Mouse (Mus musculus) limb, embryonic 12.5 days (tissue): ENCODE results near the gene Il10ra. TPM values are rescaled to one million over a fixed set of nuclear protein-coding genes. Genes with fewer than 3 reads are reported as not detected.

ENCODE experiments used
- ATAC-seq: fragments of 200-750 bp; cut with Nextera tagmentation; 2 replicates; pipeline ENCODE4 v1.8.0; 2017; ENCODE audit warnings: low read depth, moderate TSS enrichment; ENCODE audit not compliant: insufficient number of reproducible peaks, insufficient read depth, low FRiP score, low TSS enrichment
- H3K27ac ChIP-seq: fragments of 300-500 bp; sonication (generic); 2 replicates; pipeline ENCODE4 v1.5.1; 2016; ENCODE audit warnings: mild to moderate bottlenecking, moderate library complexity
- H3K27me3 ChIP-seq: fragments of 300-500 bp; sonication (generic); 2 replicates; pipeline ENCODE4 v1.6.1; 2016; ENCODE audit warnings: mild to moderate bottlenecking, moderate library complexity
- H3K36me3 ChIP-seq: fragments of 300-500 bp; sonication (generic); 2 replicates; pipeline ENCODE4 v1.6.1; 2016; ENCODE audit warnings: mild to moderate bottlenecking, moderate library complexity
- H3K4me1 ChIP-seq: fragments of 300-500 bp; sonication (generic); replicated peaks from 2 replicates; pipeline ENCODE4 v1.6.1; 2016
- H3K4me2 ChIP-seq: fragments of 300-500 bp; sonication (generic); 2 replicates; pipeline ENCODE4 v1.6.1; 2016; ENCODE audit warnings: mild to moderate bottlenecking, moderate library complexity
- H3K4me3 ChIP-seq: fragments of 300-500 bp; sonication (generic); replicated peaks from 2 replicates; pipeline ENCODE4 v1.5.1; 2016; ENCODE audit warnings: mild to moderate bottlenecking
- H3K9ac ChIP-seq: fragments of 300-500 bp; sonication (generic); replicated peaks from 2 replicates; pipeline ENCODE4 v1.6.1; 2016; ENCODE audit warnings: mild to moderate bottlenecking, moderate library complexity
- H3K9me3 ChIP-seq: fragments of 300-500 bp; sonication (generic); 2 replicates; pipeline ENCODE4 v1.6.1; 2016; ENCODE audit warnings: mild to moderate bottlenecking, moderate library complexity
- WGBS: fragments of 180-500 bp; shearing (Covaris S2); methylation state at CpG from one replicate; pipeline ENCODE4 v1.1.7; 2016; 5-methylcytosine and 5-hydroxymethylcytosine counted together
- polyA plus RNA-seq: library from polyadenylated mRNA; unstranded; fragments of >200 nt; fragmentation: Nextera tagmentation; extraction: Ambion mirVana; gene quantifications from 2 replicates; pipeline ENCODE4 v1.2.1, GENCODE M21; 2016

Il10ra gene
- polyA plus RNA-seq, 1 experiment from 2014 or later, result 0.63 TPM

DNA sequence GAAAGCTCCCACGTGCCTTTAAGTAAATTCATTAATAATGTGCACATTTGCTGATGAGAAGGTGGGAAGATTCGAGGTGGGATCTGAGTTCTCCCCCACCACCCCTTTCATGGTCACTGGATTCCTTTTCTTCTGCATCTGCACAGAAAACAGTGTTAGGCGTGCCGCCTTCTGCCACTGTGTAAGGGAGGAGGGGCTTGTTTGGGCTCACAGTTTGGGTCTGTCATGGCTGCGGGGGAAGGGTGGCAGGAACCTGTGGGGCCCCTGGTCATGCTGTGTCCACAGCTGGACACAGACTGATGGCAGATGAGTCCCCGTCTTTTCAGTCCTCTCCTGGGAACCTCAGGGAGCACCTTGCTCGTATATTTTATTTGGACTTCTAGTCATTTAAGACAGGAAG, 32.2 kb downstream of the Il10ra start:
- Histone ChIP-seq H3K4me3 (no peak overlapping the region), H3K9ac (no peak overlapping the region), H3K4me2 (no peak overlapping the region), H3K9me3 (no peaks in the 10 kb centered on the region), H3K4me1 (no peaks in the 10 kb centered on the region; the same call in 1 of the 2 replicates), H3K27me3 (no peaks in the 10 kb centered on the region; the same call in 1 of the 2 replicates), H3K27ac (no peak overlapping the region), H3K36me3 (no peaks in the 10 kb centered on the region)
- no peak for ATAC-seq
- WGBS, result 55% methylated on average over 7 of the region's 7 CpGs

DNA sequence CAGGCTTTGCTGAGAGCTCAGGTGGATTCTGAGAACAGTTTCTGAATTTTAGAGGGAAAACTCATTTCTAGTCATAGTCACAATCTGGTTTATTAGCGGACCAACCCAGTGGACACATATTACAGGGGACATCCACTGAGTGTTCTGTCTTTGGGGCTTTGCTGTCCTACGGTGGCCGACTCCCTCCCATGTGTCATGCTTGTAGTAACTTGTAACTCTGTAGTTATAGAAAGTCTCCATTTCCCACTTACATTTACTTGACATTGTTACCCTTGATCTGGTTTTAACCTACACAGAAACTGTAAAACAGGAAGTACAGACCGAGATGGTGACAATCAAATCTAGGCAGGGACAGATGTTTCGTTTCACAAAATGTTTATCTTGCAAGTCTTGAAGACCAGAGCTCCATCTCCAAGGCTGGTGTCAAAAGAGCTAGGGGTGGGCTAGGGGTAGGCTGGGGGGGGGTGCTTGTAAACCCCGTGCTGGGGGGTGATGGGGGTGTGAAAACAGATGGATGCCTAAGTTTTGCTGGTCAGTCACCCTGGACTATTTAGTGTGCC, 33.2 kb downstream of the Il10ra start:
- ATAC-seq, result no peak
- WGBS, result 80% methylated on average over 6 of the region's 6 CpGs
- H3K4me1 ChIP-seq, result no peaks in the 10 kb centered on the region; the same call in 1 of the 2 replicates
- H3K9me3 ChIP-seq, result no peaks in the 10 kb centered on the region
- no peak overlapping the region for H3K27ac ChIP-seq
- no peak overlapping the region for H3K4me3 ChIP-seq
- no peak overlapping the region for H3K4me2 ChIP-seq
- H3K9ac ChIP-seq, result no peak overlapping the region
- no peaks in the 10 kb centered on the region for H3K36me3 ChIP-seq
- no peaks in the 10 kb centered on the region; the same call in 1 of the 2 replicates for H3K27me3 ChIP-seq

DNA sequence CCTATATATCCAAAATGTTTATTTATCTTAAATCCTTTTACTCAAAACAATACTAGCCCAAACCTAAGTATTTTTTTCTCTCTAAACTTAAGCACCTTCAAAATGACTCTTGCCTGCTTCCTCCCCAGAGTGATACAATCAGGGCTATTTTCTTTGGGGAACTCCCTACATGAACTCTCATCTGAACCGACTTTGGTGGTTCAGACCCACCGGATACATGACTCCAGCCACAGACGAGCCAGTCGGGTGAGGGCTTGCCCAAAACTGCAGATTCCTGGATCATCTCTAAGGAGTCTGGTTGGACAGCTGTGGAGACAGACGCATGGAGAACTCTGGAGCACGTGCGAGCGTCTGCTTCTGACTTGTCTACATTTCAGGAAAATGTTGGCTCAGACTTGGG, 39.6 kb downstream of the Il10ra start:
- no peak overlapping the region for H3K27ac ChIP-seq
- H3K4me3 ChIP-seq, result no peak overlapping the region
- 81% methylated on average over 8 of the region's 8 CpGs for WGBS
- no peak overlapping the region for H3K9ac ChIP-seq
- H3K36me3 ChIP-seq, result no peaks in the 10 kb centered on the region
- H3K4me2 ChIP-seq, result no peak overlapping the region
- no peak for ATAC-seq
- peaks cover 6% of the 10 kb centered on the region; the same call in 1 of the 2 replicates for H3K27me3 ChIP-seq
- no peaks in the 10 kb centered on the region for H3K4me1 ChIP-seq
- H3K9me3 ChIP-seq, result no peaks in the 10 kb centered on the region

DNA sequence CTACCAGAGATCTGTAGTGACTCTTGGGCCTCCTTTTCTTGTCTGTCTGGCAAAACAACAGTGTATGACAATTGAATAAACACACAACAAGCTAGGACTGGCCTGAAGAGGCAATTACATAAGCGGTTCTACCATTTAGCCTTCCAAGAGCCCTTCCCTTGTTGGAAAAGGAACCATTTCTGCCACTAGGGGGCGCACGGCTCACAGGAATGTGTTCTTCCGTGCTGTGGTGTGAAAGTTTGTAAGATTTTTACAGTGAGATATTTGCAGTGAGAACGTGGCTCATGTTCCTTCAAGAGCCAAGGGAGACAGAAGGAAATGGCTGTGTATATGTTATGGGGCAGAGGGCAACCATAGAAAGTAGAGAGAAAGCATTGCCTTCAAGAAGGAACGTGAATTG, 47.4 kb downstream of the Il10ra start:
- ATAC-seq, result no peak
- Histone ChIP-seq H3K9ac (no peak overlapping the region), H3K4me3 (no peak overlapping the region), H3K27me3 (peaks cover 9% of the 10 kb centered on the region), H3K9me3 (no peaks in the 10 kb centered on the region), H3K4me1 (no peaks in the 10 kb centered on the region), H3K27ac (no peak overlapping the region), H3K36me3 (no peaks in the 10 kb centered on the region), H3K4me2 (no peak overlapping the region)
- 17% methylated on average over 6 of the region's 6 CpGs for WGBS

DNA sequence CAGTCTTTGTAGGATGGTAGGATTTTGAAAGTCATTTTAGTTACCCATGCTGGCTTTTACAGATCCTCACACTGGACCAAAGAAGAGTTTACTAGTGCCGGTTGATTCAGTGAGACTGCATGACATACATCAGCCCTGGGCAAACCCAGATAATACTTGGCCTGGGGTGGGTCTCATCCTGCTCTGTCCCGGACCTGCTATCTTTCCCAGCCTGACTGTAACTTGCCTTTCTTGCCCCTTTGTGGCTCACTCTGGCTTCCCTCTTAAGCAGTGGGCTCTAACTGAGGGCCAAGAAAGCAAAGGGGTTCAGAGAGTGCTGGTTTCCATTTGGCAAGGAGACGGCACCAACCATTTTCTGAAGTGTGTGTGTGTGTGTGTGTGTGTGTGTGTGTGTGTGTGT, 49.3 kb downstream of the Il10ra start:
- Histone ChIP-seq H3K36me3 (no peaks in the 10 kb centered on the region), H3K27me3 (peaks cover 3% of the 10 kb centered on the region; the same call in 1 of the 2 replicates), H3K4me3 (no peak overlapping the region), H3K9me3 (no peaks in the 10 kb centered on the region), H3K9ac (no peak overlapping the region), H3K4me1 (no peaks in the 10 kb centered on the region), H3K27ac (no peak overlapping the region), H3K4me2 (no peak overlapping the region)
- no peak for ATAC-seq
- 71% methylated on average over 3 of the region's 3 CpGs for WGBS

DNA sequence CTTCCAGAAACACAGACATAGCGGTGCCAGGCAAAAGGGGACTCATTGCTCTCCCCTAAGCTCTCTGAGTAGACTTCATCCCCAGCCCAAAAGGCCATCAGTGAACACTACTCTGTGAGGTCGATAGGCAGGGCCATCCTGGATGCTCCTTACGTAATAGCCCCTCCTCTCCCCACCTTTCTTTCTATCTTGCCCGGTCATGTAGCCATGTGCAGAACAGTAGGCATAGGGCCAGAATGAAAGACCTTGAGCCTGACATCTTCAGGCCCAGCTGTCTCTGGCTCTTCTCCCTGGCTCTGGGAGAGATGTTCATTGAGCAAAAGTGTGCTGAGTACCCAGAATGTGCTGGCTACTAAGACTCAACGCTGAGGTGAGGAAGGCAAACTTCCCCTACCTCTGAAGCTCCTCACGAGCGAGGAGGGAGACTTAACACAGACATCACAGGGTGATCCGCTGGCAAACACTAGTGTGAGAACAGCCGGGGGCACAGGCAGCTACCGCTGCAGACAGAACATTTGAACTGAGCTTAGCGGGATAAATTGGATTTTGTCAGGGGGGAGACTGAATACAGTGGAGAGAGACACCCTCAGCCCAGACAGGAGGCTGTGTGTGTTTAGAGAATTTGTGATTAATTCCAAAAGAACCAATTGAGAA, 53.3 kb downstream of the Il10ra start:
- 73% methylated on average over 11 of the region's 11 CpGs for WGBS
- no peak overlapping the region for H3K4me3 ChIP-seq

DNA sequence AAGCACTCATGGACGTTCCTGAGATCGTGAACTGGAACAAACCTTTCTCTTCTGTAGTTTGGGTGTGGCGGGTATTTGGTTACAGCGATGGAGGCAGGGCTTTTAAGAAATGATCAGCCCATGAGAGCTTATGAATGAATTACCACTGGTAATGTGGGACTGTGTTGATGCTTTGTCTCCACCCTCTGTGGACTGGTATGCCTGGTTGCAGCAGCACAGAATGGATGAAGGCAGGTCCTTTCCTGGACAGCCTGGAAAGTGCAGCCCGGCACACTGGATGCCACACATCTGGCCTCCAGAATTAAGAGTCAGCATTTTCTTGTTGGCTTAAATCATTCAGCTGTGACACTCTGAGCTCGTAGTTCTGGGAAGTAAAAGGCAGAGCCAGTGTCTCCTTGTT, 56.9 kb downstream of the Il10ra start:
- Histone ChIP-seq H3K36me3 (no peaks in the 10 kb centered on the region), H3K4me2 (no peak overlapping the region), H3K4me1 (no peaks in the 10 kb centered on the region), H3K9me3 (no peaks in the 10 kb centered on the region), H3K27ac (no peak overlapping the region), H3K27me3 (no peaks in the 10 kb centered on the region), H3K9ac (no peak overlapping the region), H3K4me3 (no peak overlapping the region)
- no peak for ATAC-seq
- WGBS, result 69% methylated on average over 6 of the region's 6 CpGs

More for the DNA sequence above, 53.3 kb downstream of the Il10ra start:
- peaks cover 3% of the 10 kb centered on the region; the same call in 1 of the 2 replicates for H3K27me3 ChIP-seq
- no peaks in the 10 kb centered on the region for H3K36me3 ChIP-seq
- no peaks in the 10 kb centered on the region for H3K4me1 ChIP-seq
- no peaks in the 10 kb centered on the region for H3K9me3 ChIP-seq
- ATAC-seq, result no peak
- H3K4me2 ChIP-seq, result no peak overlapping the region
- no peak overlapping the region for H3K9ac ChIP-seq
- H3K27ac ChIP-seq, result no peak overlapping the region

DNA sequence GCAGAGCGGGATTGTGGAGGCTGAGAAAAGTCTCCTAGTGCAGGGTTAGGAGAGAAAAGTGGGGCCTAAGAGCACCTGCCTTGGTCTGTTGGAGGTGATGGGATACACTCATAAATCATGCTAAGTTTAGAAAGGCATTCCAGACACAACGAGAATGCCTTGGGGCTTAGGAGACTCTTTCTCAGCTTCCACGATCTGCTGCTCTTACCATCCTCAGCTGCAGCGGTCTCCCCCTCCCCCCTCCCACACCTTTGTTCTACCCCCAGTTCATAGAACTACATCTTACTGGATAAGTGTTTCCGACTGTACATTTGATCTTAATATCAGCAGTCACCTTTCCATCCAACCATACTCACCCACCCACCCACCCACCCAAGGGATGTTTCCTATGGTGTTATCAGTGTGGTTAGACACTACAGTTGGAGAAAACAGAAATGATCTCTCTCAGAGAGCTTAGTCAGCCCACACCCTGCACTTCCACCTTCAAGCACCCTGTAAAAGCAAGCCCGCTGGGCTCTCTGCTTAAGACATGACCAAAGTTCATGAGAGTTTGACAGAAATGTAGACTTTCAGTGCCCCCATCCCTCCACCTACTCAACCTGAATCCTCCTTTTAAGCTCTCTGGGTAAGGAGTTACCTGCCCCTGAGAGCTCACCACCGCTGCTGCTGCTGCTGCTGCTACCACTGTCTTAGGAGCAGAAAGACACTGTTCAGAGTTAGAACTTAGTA, 61.8 kb downstream of the Il10ra start:
- ATAC-seq, result no peak
- H3K4me1 ChIP-seq, result peaks cover 6% of the 10 kb centered on the region; the same call in 1 of the 2 replicates
- no peaks in the 10 kb centered on the region for H3K27me3 ChIP-seq
- H3K4me3 ChIP-seq, result no peak overlapping the region
- H3K36me3 ChIP-seq, result no peaks in the 10 kb centered on the region
- H3K4me2 ChIP-seq, result no peak overlapping the region
- no peak overlapping the region for H3K9ac ChIP-seq
- no peaks in the 10 kb centered on the region for H3K9me3 ChIP-seq
- 57% methylated on average over 7 of the region's 7 CpGs for WGBS
- no peak overlapping the region for H3K27ac ChIP-seq

DNA sequence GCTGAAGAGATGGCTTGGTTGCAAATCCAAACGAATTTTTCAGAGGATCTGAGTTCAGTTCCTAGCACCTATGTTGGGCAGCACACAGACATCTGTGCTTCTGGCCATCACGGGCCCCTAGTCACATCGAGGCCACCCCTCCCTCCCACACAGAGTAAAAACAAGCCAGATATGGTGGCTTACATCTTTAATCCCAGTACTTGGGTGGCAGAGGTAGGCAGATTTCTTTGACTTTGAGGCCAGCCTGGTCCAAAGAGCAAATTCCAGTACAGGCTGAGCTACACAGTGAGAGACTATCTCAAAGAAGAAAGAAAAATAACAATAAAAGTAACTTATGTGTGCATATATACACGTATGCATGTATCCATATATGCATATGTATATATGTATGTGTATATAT, 62.8 kb downstream of the Il10ra start:
- H3K9ac ChIP-seq, result no peak overlapping the region
- H3K4me1 ChIP-seq, result peaks cover 6% of the 10 kb centered on the region; the same call in 1 of the 2 replicates
- H3K9me3 ChIP-seq, result no peaks in the 10 kb centered on the region
- no peak overlapping the region for H3K27ac ChIP-seq
- H3K27me3 ChIP-seq, result no peaks in the 10 kb centered on the region
- WGBS, result 77% methylated on average over 4 of the region's 4 CpGs
- no peaks in the 10 kb centered on the region for H3K36me3 ChIP-seq
- no peak overlapping the region for H3K4me2 ChIP-seq
- H3K4me3 ChIP-seq, result no peak overlapping the region
- ATAC-seq, result no peak

DNA sequence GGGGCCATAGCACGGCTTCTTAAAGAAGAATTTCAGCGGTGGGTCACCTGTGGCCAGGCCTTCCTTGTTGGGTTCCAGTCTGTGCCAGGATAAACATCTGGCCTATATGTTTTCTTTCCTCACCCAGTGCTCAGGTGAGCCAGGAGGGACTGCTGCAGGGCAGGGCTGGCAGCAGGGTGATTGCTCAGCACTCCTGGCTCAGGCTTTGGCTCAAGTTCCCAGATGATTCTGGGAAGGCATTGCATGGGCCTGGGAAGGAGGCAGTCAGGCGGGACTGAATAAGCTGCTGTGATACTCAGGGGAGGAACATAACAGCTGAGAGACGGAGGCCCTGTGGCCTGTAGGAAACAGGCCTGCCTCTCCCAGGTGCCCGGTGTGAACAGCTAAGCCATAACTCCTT, 63.8 kb downstream of the Il10ra start:
- ATAC-seq, result no peak
- Histone ChIP-seq H3K9ac (no peak overlapping the region), H3K27me3 (no peaks in the 10 kb centered on the region), H3K4me1 (peaks cover 6% of the 10 kb centered on the region; the same call in 1 of the 2 replicates), H3K4me3 (no peak overlapping the region), H3K4me2 (no peak overlapping the region), H3K36me3 (no peaks in the 10 kb centered on the region), H3K27ac (no peak overlapping the region), H3K9me3 (no peaks in the 10 kb centered on the region)
- 85% methylated on average over 5 of the region's 5 CpGs for WGBS
